Mouse (Mus musculus) spleen, postnatal 14 days (tissue): Measurements from ENCODE around the gene Poll.
A peak's percentile ranks its signal among the peaks of the same experiment; 100 is the strongest.

Experiments used
- DNase-seq, 2 experiments: peaks; one replicate each; pipeline ENCODE4 v3.0.0; 2021 to 2022; ENCODE audit warnings: low spot score in 2 of 2

The Poll gene

GRCm38 (mm10) chr19:45560153-45560890 lies at the start of gene Poll, which contains the start of gene Gm17018:
Poll (minus strand) TSS chr19:45560531.
Gm17018 (plus strand) TSS chr19:45560615.
- peak; percentile 55 to 75 for DNase-seq

GRCm38 (mm10) chr19:45608648-45609339 lies 48.5 kb upstream of the Poll start:
- DNase-seq, result no peak

GRCm38 (mm10) chr19:45607479-45607878 lies 47.1 kb upstream of the Poll start:
- no peak for DNase-seq

- no peak for DNase-seq
Measured at GRCm38 (mm10) chr19:45606701-45607100, 46.4 kb upstream of the Poll start.

- no peak for DNase-seq
Measured at GRCm38 (mm10) chr19:45602606-45603005, 42.3 kb upstream of the Poll start.

GRCm38 (mm10) chr19:45597106-45597505 lies 36.8 kb upstream of the Poll start:
- DNase-seq, result no peak

GRCm38 (mm10) chr19:45596434-45596833 lies 36.1 kb upstream of the Poll start:
- DNase-seq, result no peak

GRCm38 (mm10) chr19:45596019-45596418 lies 35.7 kb upstream of the Poll start:
- DNase-seq, result no peak

- DNase-seq, result no peak
Measured at GRCm38 (mm10) chr19:45595481-45595880, 35.1 kb upstream of the Poll start.

GRCm38 (mm10) chr19:45594079-45594478 lies 33.7 kb upstream of the Poll start:
- no peak for DNase-seq

- DNase-seq, result no peak
Measured at GRCm38 (mm10) chr19:45592916-45593315, 32.6 kb upstream of the Poll start.

- no peak for DNase-seq
Measured at GRCm38 (mm10) chr19:45591704-45592103, 31.4 kb upstream of the Poll start.

- DNase-seq, result no peak
Measured at GRCm38 (mm10) chr19:45589761-45590160, 29.4 kb upstream of the Poll start.

- no peak for DNase-seq
Measured at GRCm38 (mm10) chr19:45587509-45588292, 27.4 kb upstream of the Poll start.

- DNase-seq, result no peak
Measured at GRCm38 (mm10) chr19:45586850-45587249, 26.5 kb upstream of the Poll start.

GRCm38 (mm10) chr19:45584856-45585620 lies 24.7 kb upstream of the Poll start:
- DNase-seq, result no peak

- no peak for DNase-seq
Measured at GRCm38 (mm10) chr19:45583136-45583535, 22.8 kb upstream of the Poll start.

- DNase-seq, result no peak
Measured at GRCm38 (mm10) chr19:45582161-45582560, 21.8 kb upstream of the Poll start.

GRCm38 (mm10) chr19:45581257-45581656 lies 20.9 kb upstream of the Poll start:
- DNase-seq, result peak; percentile 28 to 44

- DNase-seq, result no peak
Measured at GRCm38 (mm10) chr19:45580235-45580634, 19.9 kb upstream of the Poll start.

- DNase-seq, result no peak
Measured at GRCm38 (mm10) chr19:45579416-45579815, 19.1 kb upstream of the Poll start.

- no peak for DNase-seq
Measured at GRCm38 (mm10) chr19:45578976-45579375, 18.6 kb upstream of the Poll start.
